Mouse (Mus musculus): Measurements from ENCODE around the gene Mus81. TPM values are rescaled to one million over a fixed set of nuclear protein-coding genes. Genes with fewer than 3 reads are reported as not detected.

The Mus81 gene
- 33.8 and 43.8 TPM in 2 replicates for polyA plus RNA-seq (2015; fragmentation: Nextera tagmentation; extraction: Ambion mirVana)

DNA sequence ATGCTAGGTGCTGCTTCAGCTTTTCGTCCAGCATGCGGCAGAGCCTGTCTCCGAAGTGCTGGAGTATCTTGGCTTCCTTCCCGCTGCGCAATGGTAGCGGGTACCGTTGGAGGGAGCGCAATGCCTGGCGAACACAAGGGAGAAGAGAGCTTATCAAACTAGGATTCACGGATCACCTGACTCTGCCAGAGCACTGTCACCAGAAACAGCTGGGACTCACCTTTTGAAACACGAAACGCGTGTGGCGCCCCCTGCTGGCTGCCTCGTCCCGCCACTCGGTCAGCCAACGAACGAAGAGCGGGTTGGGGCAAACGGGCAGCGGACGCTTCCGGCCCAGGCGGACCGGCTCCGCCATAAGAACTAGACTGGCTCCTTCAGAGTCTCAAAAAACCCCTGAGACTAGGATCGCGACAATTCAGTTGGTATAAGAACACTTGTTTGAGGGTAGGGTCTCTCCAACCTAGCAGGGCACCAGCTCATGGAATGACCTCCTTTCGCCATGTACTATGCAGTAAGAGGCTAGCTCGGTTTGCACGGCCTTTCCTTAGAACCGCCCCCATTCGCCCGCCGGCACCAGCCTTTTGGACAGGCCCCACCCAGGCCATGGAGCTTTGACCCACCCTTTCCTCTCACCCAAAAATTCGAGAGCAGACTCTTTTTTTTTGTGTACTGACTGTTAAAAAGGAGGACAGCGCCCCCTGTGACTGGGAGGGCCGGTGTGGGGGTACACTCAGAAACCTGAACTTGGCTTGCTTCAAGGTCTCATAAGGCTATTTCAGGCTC is at the start of gene Mus81:
Mus81 (minus strand) TSS at position 635 of the 783 bp plus-strand sequence.

DNA sequence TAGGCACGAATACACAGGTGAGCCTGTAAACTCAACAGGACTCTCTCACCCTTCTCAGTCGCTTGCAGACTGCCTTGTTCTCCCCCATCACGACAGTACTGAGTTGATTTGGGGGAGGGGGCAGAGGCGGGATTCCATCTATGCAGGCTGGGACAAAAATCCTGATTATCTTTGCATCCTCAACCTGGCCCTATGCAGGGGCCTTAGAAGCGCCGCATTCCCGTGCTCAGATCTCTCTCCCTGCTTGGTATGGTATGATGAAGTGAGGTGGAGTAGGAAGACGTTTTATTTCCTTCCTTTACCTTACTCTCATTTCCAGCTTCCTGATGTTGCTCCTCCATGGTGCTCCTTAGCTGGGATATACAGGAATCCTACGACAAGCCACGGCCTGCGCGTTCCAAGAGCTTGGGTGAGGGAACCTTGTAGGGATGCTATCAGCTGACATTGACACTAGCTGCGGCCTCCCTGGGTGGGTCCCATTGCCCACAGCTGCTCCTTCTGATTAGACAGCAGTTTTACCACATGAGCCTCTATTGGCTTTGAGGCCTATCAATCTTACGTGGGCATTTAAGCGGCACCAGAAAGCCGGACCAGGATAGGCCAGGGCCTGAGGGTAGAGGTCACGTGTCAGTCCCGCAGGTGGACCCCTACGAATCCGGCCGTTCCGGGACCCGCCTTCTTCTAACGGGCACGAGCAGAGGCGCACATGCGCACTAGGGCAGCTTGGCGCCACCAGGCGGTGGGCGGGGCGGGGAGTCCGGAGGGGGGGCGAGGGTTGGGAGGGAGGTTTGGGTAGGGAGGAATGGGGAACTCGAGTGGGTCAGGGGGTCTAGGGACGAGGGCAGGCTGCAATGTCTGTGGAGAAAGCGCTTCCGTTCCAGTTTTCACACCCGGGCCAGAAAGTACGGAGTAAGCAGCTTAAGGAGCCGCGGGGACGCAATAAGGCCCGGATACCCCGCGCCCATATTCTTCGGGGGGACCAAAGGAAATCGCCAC is 22.1 kb upstream of the Mus81 start, which contains the start of gene Snx32:
Snx32 (minus strand) TSS at position 508 of the 996 bp plus-strand sequence.

GRCm38 (mm10) chr19:5503687-5504086 is 15.5 kb upstream of the Mus81 start, which contains the start of gene 1700020D05Rik:
1700020D05Rik (minus strand) TSS chr19:5503787.

DNA sequence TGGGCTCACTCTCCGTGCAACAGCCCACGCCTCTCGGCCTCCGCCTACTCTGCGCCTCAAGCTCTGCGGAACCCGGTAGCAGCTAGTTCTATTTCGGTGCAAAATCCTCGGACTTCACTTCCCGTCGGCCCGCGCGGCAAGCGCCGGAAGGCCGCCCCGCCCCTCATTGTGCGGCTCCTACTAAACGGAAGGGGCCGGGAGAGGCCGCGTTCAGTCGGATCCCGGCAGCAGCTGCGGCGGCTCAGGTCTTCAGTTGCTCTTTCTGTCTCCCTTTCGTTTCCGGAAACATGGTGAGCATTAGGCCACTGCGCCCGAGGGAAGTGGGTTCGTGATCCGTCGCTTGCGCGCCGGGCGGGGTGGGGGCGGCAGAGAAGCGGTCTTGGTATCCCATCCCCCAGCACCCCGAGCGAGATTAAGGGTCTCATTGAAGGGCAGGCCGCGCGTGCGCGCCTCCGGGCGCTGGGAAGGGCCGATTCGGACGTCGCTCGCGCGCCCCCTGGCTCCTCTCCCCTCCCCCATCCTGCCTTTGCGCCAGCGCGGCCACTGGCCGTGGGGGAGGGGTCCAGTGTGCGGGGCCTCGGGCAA is 2.2 kb upstream of the Mus81 start, which contains the start of gene Cfl1:
Cfl1 (plus strand) TSS at position 143 of the 585 bp plus-strand sequence.

GRCm38 (mm10) chr19:5473720-5474119 is 14.5 kb downstream of the Mus81 start, which contains the start of gene Efemp2:
Efemp2 (plus strand) TSS chr19:5473954.

DNA sequence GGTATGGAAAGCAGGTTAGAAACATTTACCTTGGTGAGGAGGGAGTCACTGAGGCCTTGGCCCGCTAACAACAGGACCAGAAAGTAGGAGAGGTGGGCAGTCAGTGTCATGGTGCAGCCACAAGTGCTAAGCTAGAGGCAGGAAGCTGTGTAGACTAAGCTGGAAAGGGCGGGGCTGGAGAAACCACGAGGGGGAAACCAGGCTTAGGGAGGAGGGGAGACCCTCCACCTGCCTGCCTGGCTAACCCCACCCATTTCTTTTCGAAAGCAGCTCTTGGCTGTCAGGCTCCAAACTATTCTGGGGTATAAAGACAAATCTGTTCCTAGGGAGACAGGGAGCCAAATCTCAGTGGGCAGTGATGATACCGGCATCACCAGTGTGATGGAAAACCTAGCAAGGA is 19.8 kb downstream of the Mus81 start, which contains the start of gene Ctsw:
Ctsw (minus strand) TSS at position 134 of the 400 bp plus-strand sequence.

DNA sequence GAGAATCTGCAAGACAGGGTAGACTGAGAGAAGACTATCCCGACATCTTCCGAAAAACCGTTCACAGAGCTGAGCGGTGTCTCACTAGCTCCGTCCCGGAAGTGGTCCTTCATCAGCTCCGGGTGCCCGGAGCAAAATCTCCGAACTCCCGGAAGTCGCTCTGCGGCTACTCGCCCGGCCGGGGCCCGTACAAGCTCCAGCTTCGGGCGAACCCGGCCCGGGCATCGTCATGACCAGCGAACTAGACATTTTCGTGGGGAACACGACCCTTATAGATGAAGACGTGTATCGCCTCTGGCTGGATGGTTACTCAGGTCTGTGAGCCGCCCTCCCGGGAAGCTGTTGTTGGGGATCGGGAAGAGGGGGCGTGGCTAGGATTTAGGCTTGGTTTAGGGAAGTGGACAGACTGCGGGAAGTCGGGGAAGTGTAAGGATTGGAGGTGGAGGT is 27.7 kb downstream of the Mus81 start, which contains the start of gene Fibp:
Fibp (plus strand) TSS at position 151 of the 447 bp plus-strand sequence.

GRCm38 (mm10) chr19:5457746-5458442 is 30.3 kb downstream of the Mus81 start, which contains the start of gene Ccdc85b:
Ccdc85b (minus strand) TSS chr19:5457894.

DNA sequence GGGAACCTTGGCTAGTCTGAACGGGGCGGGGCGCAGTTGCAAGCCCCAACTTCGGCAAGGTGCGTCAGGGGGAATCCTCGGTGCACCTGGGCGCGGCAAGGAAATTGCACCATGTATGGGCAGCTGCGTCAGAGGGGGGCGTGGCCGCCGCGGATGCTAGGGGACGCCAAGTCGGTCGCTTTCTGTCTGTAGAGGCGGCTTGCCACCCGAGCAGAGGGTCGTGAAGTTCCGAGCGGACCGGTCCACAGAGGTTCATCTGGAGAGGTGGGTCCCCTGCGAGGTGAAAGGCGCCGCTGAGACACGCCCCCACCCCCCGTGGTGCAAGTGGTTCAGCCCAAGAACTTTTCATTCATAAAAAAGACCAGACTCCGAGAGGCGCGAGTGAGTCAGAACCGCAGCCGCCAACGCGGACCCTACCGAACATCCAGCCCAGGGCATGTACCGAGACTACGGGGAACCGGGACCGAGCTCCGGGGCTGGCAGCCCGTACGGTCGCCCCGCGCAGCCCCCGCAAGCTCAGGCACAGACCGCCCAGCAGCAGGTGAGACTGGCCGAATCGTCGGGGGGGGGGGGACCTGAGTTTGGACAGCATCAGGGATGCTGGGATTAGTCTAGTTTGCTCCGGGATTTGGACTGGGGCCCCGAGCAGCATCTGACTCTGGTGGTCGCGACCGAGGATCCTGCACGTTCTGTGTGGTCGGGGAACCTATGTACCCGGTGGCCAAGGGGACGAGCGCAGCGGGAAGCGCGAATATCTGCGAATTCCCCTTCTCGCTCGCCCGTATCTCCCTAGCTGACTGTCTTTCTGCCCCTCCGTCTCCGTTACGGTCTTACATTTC is 40.5 kb downstream of the Mus81 start, which contains the start of gene Fosl1:
Fosl1 (plus strand) TSS at position 33 of the 839 bp plus-strand sequence.

Other genes with a start within 250 kb of the Mus81 start
- 39.0 and 46.4 TPM in 2 replicates for gene Pacs1, start 215.3 kb downstream of the Mus81 start, polyA plus RNA-seq (2015; fragmentation: Nextera tagmentation; extraction: Ambion mirVana)
- 285 and 310 TPM in 2 replicates for gene Sf3b2, start 192.9 kb downstream of the Mus81 start, polyA plus RNA-seq (2015; fragmentation: Nextera tagmentation; extraction: Ambion mirVana)
- gene Gal3st3, start 190.1 kb downstream of the Mus81 start, polyA plus RNA-seq (2015; fragmentation: Nextera tagmentation; extraction: Ambion mirVana), result 27.2 and 33.5 TPM in 2 replicates
- gene Catsper1, start 152.7 kb downstream of the Mus81 start, polyA plus RNA-seq (2015; fragmentation: Nextera tagmentation; extraction: Ambion mirVana), result not detected in 2 replicates
- gene Cst6, start 138.8 kb downstream of the Mus81 start, polyA plus RNA-seq (2015; fragmentation: Nextera tagmentation; extraction: Ambion mirVana), result 13.4 and 14.4 TPM in 2 replicates
- gene Eif1ad, start 121.7 kb downstream of the Mus81 start, polyA plus RNA-seq (2015; fragmentation: Nextera tagmentation; extraction: Ambion mirVana), result 38.0 and 39.8 TPM in 2 replicates
- gene Banf1, start 121.2 kb downstream of the Mus81 start, polyA plus RNA-seq (2015; fragmentation: Nextera tagmentation; extraction: Ambion mirVana), result 289 and 303 TPM in 2 replicates
- 51.9 and 57.3 TPM in 2 replicates for gene Sart1, start 99.7 kb downstream of the Mus81 start, polyA plus RNA-seq (2015; fragmentation: Nextera tagmentation; extraction: Ambion mirVana)
- not detected in 2 replicates for gene Tsga10ip, start 85.9 kb downstream of the Mus81 start, polyA plus RNA-seq (2015; fragmentation: Nextera tagmentation; extraction: Ambion mirVana)
- gene Drap1, start 63.4 kb downstream of the Mus81 start, polyA plus RNA-seq (2015; fragmentation: Nextera tagmentation; extraction: Ambion mirVana), result 343 and 347 TPM in 2 replicates
- gene AI837181, start 63.3 kb downstream of the Mus81 start, polyA plus RNA-seq (2015; fragmentation: Nextera tagmentation; extraction: Ambion mirVana), result 89.6 and 104 TPM in 2 replicates
- gene Fosl1, start 40.9 kb downstream of the Mus81 start, polyA plus RNA-seq (2015; fragmentation: Nextera tagmentation; extraction: Ambion mirVana), result not detected in 2 replicates
- gene Ccdc85b, start 30.5 kb downstream of the Mus81 start, polyA plus RNA-seq (2015; fragmentation: Nextera tagmentation; extraction: Ambion mirVana), result 21.3 and 22.9 TPM in 2 replicates
- gene Fibp, start 27.8 kb downstream of the Mus81 start, polyA plus RNA-seq (2015; fragmentation: Nextera tagmentation; extraction: Ambion mirVana), result 161 and 163 TPM in 2 replicates
- gene Ctsw, start 19.9 kb downstream of the Mus81 start, polyA plus RNA-seq (2015; fragmentation: Nextera tagmentation; extraction: Ambion mirVana), result 1.4 and 2.2 TPM in 2 replicates
- gene Efemp2, start 14.4 kb downstream of the Mus81 start, polyA plus RNA-seq (2015; fragmentation: Nextera tagmentation; extraction: Ambion mirVana), result 44.4 and 50.1 TPM in 2 replicates
- gene Cfl1, start 2.1 kb upstream of the Mus81 start, polyA plus RNA-seq (2015; fragmentation: Nextera tagmentation; extraction: Ambion mirVana), result 2,893 and 3,202 TPM in 2 replicates
- gene 1700020D05Rik, start 15.4 kb upstream of the Mus81 start, polyA plus RNA-seq (2015; fragmentation: Nextera tagmentation; extraction: Ambion mirVana), result not detected in 2 replicates
- 74.9 and 90.0 TPM in 2 replicates for gene Snx32, start 22.1 kb upstream of the Mus81 start, polyA plus RNA-seq (2015; fragmentation: Nextera tagmentation; extraction: Ambion mirVana)
- gene Ovol1, start 72.2 kb upstream of the Mus81 start, polyA plus RNA-seq (2015; fragmentation: Nextera tagmentation; extraction: Ambion mirVana), result 0.25 TPM in 1 of 2 replicates, not detected in the other
- 3.7 and 3.8 TPM in 2 replicates for gene Ap5b1, start 79.6 kb upstream of the Mus81 start, polyA plus RNA-seq (2015; fragmentation: Nextera tagmentation; extraction: Ambion mirVana)
- gene Rnaseh2c, start 113.5 kb upstream of the Mus81 start, polyA plus RNA-seq (2015; fragmentation: Nextera tagmentation; extraction: Ambion mirVana), result 67.3 and 75.0 TPM in 2 replicates
- gene Kat5, start 121.8 kb upstream of the Mus81 start, polyA plus RNA-seq (2015; fragmentation: Nextera tagmentation; extraction: Ambion mirVana), result 61.9 and 70.5 TPM in 2 replicates
- 27.0 and 30.9 TPM in 2 replicates for gene Rela, start 149.1 kb upstream of the Mus81 start, polyA plus RNA-seq (2015; fragmentation: Nextera tagmentation; extraction: Ambion mirVana)
- 22.6 and 22.9 TPM in 2 replicates for gene Sipa1, start 175.3 kb upstream of the Mus81 start, polyA plus RNA-seq (2015; fragmentation: Nextera tagmentation; extraction: Ambion mirVana)
- 10.7 and 12.0 TPM in 2 replicates for gene Map3k11, start 200.3 kb upstream of the Mus81 start, polyA plus RNA-seq (2015; fragmentation: Nextera tagmentation; extraction: Ambion mirVana)
- 16.5 and 22.2 TPM in 2 replicates for gene Pcnx3, start 200.5 kb upstream of the Mus81 start, polyA plus RNA-seq (2015; fragmentation: Nextera tagmentation; extraction: Ambion mirVana)
- gene Kcnk7, start 216.0 kb upstream of the Mus81 start, polyA plus RNA-seq (2015; fragmentation: Nextera tagmentation; extraction: Ambion mirVana), result 0.25 and 0.53 TPM in 2 replicates
- gene Ehbp1l1, start 237.9 kb upstream of the Mus81 start, polyA plus RNA-seq (2015; fragmentation: Nextera tagmentation; extraction: Ambion mirVana), result 39.6 and 46.6 TPM in 2 replicates
- 111 and 124 TPM in 2 replicates for gene Fam89b, start 241.3 kb upstream of the Mus81 start, polyA plus RNA-seq (2015; fragmentation: Nextera tagmentation; extraction: Ambion mirVana)

Measured in neural tube, postnatal 0 days (tissue).